Mouse (Mus musculus): ENCODE results near the gene Trpv1.

DNA sequence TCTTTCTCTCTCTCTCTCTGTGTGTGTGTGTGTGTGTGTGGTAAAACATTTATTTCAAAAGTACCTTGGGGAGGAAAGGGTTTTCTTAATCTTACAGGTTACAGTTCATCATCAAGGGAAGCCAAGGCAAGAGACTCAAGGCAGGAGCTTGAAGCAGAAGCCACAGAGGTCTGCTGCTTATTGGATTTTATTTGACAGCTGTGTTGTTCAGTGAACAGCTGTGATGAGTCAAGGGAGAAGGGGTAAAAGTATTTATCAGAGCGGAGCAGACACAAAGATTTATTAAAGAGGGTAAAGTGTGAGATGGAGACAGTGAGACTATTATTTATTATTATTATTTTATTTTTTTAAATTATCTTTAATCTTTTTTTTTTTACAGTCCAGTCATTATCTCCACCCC is 27.3 kb downstream of the Trpv1 start:
- TF ChIP-seq POLR2A (IDR thresholded peaks at IDR 0.05; ENCODE audit: extremely low read depth, insufficient read depth, low read length), result no peak
- no peak for TF ChIP-seq CTCF (IDR thresholded peaks at IDR 0.05; ENCODE audit: low read depth, low read length)

All from liver, adult 2 months (tissue).